Mouse (Mus musculus): ENCODE data around the gene Psap.

Gene Psap

GRCm38 (mm10) chr10:60347768-60348610, 70.6 kb downstream of the Psap start:
- DNase-seq (ENCODE audit: low spot score in 2 of 2), result no peak

DNA sequence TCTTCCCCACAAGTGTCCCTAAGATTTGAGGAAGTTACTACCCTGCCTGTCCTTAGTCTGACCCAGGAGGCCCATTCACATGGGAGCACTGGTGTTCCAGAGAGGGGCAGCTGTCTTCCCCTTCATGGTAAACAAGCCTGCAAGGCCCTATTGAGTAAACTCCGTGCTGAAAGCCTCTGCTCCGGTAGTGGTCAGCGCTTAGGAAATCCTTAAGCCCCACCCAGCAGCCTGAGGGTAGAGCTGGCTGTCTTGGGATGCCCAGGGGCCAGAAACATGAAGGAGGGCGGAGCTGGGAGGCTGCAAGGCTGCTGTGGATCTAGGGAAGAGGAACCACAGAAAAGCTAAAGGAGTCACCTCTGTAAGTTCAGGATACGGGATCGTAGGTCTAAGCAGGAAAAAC, 71.6 kb downstream of the Psap start:
- DNase-seq (ENCODE audit: low spot score in 2 of 2), result no peak

DNA sequence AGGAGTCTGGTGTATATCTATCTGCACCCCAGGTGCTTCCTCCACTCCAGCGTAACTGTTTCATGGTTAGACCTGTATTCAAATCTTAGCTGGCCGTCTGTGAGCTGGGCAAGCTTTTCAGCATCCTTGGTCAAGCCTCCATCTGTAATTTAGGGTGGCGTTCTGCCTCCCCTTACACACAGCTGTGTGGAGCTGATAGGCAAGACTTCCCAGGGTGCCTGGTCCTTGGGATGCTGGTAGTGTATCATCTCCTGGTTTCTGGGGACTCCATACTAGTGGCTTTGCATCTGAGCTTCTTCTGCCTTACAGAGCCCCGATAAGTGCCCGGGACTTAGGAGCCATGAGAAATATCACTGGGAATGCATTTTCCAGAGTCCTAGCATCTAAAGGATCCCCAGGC, 72.2 kb downstream of the Psap start:
- DNase-seq (ENCODE audit: low spot score in 2 of 2), result no peak

DNA sequence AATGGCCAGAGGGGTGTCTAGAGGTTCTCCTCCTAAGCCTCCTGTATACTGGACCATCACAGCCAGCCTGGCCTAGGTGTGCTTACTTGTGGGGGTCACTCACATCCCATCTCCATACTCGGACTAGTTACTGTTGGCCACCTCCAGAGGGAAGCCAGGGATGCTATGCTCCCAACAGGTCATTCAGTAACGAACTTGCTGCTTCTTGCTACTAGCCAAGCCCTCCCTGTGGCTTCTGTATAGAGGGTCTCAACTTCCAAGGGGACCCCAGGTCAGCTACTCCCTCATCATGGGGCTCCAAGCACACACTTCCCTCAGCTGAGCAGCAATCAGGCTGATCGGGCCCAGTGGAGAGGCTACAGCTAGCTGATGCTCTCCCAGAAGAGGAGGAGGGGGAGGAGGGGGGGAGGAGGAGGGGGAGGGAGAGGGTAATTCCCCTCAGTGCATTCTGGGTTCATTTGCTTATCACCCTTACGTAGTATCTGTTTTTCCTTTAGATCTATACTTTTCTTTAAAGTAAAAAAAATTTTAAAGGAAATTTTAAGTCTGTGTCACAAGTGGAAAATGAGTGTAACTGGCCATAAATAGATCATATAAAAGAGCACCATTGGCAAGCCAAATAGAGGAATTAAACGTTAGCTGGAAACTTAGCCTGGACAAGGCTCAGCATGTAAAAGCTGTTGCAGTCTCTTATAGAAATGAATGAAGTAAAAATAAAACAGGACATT, 72.8 kb downstream of the Psap start:
- no peak for DNase-seq (ENCODE audit: low spot score in 2 of 2)

DNA sequence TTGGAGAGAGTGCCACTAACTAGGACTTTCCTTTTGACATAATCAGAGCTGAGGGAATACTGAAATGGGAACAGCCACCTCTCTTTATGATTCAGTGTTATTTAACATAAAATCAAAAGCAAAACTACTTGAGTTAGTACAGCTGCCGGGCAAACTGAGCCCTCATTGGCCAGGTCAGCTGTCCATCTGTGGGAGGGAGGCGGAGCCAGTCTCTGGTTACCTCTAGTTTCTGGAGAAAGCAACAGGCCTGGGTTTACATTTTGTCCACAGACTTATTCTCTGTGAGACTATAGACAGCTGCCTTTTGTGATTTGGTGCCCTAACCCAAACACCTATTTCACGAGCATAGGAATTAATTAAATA, 73.4 kb downstream of the Psap start:
- peak; percentile 76 to 80 for DNase-seq (ENCODE audit: low spot score in 2 of 2)

GRCm38 (mm10) chr10:60351248-60351647, 73.8 kb downstream of the Psap start:
- DNase-seq (ENCODE audit: low spot score in 2 of 2), result no peak

DNA sequence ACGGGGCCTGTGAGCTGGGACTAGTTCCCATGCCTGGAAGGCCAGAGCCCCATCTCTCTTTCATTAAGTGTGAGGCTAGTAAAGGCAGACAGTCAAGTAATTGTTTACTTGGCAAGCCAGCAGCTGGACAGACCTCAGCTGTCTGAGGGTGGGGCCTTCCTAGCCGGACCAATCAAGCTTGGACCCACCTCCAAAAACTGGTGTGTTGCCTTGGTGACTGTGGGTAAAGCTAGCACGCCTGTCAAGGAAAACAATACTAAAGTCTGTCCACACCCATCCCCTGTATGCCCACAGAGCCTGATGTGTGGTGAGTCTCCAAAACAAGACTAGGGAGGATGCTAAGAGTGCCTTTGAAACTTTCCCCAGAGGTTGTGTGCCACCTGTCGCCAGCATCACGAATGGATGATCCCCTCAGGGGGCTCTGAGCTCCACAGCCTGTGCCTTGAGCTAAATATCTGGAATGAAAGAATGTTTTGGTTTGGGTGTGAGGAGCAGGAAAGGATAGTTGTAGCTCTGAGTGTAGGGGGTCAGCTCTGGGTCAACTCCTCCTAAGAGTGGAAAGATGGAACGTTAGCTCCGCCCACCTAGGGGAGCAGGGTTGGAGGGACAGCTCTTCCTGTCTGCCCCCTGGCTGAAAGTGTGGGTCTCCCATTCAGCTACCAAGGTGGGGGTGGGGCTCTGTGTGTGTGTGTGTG, 74.5 kb downstream of the Psap start:
- DNase-seq (ENCODE audit: low spot score in 2 of 2), result no peak

Measured in right cerebral cortex, adult 2 months (tissue).